Mouse (Mus musculus) monocyte, adult 5-6 weeks (primary cell): ENCODE measurements around the gene Pex11g. TPM values are rescaled to one million over a fixed set of nuclear protein-coding genes. Genes with fewer than 3 reads are reported as not detected.

Source experiments
- ATAC-seq: fragments of 153-309, 156-312 bp; replicated peaks from 2 replicates; pipeline ENCODE4 v1.8.0; 2017; ENCODE audit warnings: mild to moderate bottlenecking; ENCODE audit not compliant: low TSS enrichment, insufficient number of reproducible peaks, severe bottlenecking, poor library complexity, low FRiP score
- total RNA-seq: library from RNA; stranded (forward); fragments of 200-1000, 200-491, 200-594 nt; gene quantifications from 3 replicates; pipeline ENCODE4 v1.2.3, GENCODE M21; 2017

Gene Pex11g
- total RNA-seq, 1 experiment from 2014 or later = not detected

DNA sequence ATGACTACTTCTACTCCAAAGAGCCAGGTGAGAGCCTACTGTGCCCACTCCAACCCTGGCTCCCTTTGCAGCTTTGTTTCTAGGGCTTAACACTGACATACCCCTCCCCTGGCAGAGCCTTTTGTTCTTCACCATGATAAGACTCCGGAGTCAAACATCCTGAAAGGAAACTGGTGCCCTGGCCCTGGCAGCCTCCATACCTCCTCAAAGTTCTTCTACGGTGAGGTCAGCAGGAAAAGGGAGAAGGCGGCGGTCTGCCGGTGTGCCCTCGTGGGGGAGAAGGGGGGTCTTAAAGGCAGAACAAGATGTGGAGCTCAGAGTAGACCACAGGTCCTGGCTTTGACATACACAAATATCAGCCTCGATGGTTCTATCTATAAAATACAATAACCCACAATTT lies 16.1 kb upstream of the Pex11g start:
- no peak for ATAC-seq

GRCm38 (mm10) chr8:3482240-3482740 lies 14.8 kb upstream of the Pex11g start:
- no peak for ATAC-seq

- peak; percentile 75 for ATAC-seq
Measured at GRCm38 (mm10) chr8:3481605-3482004, 14.1 kb upstream of the Pex11g start.

GRCm38 (mm10) chr8:3480221-3480785 lies 12.8 kb upstream of the Pex11g start:
- no peak for ATAC-seq

DNA sequence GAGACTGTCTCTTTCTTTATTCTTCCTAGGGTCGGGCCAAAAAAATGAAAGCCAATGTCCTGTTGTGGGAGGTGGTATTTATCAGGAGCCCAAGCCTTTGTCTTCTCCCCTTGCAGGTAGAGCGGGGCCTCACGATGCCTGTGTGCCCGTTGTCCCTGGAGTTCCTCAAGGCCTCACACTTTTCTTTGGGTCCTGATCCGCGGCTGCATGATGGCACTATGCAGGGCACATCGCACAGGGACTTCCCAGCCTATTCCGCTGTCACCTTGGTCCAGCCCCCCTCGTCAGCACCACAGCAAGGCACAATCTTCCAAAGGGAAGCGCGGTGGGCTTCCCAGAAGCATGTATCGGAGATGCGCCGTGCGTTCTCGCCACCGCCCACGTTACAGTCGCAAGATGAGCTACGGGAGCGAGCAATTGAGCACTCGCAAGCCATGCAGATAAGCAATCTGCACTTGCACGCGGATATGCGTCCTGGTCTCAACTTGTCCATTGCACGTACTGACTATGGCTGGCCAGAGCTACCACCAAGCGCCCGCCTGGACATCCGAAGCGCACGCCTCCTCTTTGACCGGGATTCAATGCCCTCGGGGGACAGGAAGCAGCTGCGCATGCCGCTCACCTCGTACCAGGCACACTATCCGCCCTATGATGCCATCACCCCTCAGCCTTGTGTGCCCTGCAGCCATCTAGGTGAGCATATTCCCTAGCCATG lies 8.4 kb upstream of the Pex11g start:
- ATAC-seq = no peak; the same call in 1 of the 2 replicates

GRCm38 (mm10) chr8:3470562-3470961 lies 3.1 kb upstream of the Pex11g start, which contains the start of gene Tex45:
TSS of gene Tex45 (plus strand) at chr8:3470862.
- ATAC-seq = no peak

DNA sequence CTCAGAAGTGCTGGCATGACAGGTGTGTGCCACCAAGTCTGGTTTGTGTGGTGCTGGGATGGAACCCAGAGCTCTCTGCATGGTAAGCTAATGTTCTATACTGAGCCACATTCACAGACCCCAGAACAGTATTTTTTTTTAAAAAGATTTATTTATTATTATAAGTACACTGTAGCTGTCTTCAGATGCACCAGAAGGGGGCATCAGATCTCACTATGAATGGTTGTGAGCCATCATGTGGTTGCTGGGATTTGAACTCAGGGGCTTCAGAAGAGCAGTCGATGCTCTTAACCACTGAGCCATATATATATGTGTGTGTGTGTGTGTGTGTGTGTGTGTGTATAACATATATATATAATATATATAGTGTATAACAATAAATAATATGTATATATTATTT lies 1.4 kb upstream of the Pex11g start:
- ATAC-seq = no peak

DNA sequence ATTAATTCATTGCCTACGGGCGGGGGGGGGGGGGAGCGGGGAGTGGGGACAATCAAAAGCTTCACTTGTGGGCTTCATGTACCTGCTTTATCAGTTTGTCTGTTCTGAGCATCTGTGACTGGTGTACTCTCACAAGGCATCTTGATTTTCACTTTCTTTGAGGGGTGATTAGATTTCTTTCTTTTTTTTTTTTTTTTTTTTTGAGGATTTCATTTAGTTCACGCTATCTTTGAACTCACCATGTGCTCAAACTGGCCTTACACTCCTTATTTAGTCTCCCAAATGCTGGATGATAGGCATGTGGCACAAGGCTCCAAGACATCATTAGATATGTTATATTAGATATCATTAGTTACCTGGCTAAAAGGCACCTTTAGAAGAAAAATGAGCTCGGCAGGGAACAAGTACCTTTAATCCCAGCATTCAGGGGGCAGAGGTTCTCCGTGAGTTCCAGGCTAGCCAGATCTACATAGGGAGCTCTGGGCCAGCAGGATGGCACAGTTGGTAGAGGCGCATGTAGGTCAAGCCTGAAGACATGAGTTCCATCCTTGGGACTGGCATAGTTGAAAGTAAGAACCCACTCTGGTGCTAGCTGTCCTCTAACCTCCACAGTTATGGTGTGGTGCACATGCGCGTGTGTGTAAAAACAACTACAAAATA lies 536 bp upstream of the Pex11g start:
- no peak for ATAC-seq

DNA sequence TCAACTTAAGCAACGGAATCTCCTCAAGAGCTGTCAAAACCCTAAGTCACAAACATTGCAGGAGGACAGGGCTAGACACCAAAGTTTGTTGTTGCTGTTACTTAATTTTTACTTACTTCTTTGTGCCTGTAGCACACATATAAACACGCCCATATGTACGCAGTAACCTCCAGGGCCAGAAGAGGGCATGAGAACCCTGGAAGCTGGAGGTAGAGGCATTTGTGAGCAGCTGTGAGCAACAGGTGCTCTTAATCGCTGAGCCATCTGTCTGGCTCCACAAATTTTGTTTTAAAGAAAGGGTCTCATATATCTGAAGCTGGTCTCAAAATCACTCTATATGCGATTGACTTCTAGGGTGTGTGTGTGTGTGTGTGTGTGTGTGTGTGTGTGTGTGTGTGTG lies 3.2 kb downstream of the Pex11g start:
- ATAC-seq = no peak

GRCm38 (mm10) chr8:3463248-3463647 lies 4.2 kb downstream of the Pex11g start:
- no peak for ATAC-seq

DNA sequence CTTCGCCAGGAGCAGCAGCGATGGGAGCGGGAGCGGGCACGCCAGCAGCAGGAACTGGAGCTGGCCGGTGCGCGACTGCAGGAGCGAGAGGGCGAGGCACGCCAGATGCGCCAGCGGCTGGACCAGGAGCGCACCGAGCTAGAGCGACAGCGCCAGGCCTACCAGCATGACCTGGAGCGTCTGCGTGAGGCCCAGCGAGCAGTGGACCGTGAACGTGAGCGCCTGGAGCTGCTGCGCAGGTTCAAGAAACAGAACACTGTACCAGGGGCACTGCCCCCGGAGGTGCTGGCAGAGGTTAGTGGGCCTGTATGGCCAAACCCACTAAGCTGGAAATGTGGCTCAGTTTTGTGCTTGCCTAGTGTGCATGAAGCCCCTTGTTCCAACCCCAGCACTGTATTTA lies 15.5 kb downstream of the Pex11g start:
- ATAC-seq = no peak

- peak; percentile 36; the same call in 1 of the 2 replicates for ATAC-seq
Measured at GRCm38 (mm10) chr8:3450670-3451069, 16.8 kb downstream of the Pex11g start.

GRCm38 (mm10) chr8:3449226-3449625 lies 18.3 kb downstream of the Pex11g start:
- no peak for ATAC-seq

GRCm38 (mm10) chr8:3439510-3439909 lies 28.0 kb downstream of the Pex11g start:
- no peak for ATAC-seq

DNA sequence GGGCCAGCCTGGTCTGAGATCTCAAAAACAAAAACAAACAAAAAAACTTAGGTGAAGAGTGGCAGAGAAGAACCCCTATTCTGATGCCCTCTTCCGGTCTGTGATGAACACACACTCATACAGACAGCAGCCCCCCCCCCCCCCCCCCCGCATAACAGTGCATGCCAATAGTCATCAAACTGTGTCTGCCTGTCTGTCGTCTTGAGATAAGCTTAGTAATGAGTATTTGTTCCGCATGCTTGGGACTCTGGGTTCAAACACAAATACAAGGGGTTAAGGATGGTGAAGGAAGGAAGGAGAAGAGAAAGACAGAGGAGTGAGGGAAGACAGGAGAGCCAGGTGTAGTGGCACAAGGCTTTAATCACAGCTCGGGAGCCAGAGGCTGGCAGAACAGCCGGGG lies 31.0 kb downstream of the Pex11g start:
- no peak for ATAC-seq

DNA sequence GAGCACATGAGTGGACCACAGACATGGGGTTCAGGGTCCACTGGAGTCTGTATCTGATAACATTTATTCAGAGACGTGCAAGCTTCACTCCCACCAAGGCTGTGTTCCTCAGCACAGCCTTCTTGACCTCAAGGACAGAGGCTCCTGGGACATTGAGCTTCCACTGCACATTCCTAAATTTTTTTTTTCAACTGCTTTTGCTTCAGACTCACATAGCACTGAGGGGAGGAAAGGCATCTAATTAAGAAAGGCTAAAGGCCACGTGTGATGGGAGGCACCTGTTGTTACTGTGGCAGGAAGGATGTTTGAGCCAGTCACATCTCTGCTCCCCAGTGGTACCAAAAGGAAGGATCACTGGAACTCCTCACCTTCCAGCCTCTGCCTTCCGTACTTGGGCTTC lies 36.4 kb downstream of the Pex11g start:
- ATAC-seq = no peak

DNA sequence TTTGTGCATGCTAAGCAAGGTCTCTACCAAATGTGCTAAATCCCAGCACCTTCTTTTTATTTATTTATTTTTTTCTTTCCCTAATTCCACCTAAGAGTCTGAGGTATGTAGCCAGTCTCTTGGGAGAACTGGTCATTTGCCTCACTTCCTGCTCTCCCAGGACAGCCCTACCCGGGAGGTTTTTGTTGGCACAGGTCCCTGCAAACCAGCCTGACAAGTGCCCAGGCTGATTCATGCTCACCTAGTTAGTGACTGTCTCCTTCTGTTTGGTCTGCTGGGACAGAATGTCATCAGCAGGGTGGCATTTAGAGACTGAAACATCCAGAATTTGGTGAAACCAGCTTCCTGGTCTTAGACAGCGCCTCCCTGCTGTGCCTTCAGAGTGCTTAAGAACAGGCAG lies 37.5 kb downstream of the Pex11g start:
- no peak for ATAC-seq

GRCm38 (mm10) chr8:3428426-3428825 lies 39.1 kb downstream of the Pex11g start:
- no peak for ATAC-seq

DNA sequence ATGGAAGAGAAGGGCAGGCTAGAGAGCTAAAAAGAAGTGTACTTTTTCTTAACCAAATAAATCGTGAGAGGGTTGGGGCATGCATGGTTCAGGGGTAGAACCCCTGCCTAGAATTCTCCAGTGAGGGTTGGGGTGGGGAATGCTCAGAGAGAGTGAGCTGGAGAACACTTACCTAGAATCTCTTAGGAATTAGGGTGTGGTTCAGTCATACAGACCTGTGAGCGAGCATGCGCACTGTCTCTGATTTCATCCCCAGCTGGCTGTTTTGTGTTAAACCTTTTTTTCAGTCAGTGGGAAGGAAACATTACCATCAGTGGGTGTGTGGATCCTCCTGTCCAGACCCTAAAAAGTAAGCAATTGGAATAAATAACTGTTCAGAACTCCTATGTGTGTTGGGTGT lies 41.3 kb downstream of the Pex11g start:
- ATAC-seq = no peak

DNA sequence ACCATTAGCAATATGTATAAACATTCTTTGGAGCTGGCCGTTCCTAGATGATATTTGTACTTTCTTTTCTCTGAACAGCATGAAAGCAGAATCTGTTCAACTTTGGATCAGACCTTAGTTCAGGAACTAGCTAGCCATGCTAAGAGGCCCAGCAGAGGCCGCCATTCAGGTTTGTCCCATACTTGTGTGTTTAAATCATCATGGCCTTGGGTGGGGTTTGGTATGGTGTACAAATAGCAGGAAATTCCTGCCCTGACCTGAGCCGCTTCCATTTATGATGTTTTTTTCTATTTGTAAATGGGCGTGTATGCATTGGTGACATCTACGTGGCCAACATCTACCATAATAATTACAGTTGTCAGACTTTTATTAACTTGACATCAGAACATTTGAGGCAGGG lies 42.3 kb downstream of the Pex11g start:
- no peak for ATAC-seq
